In genomic region chr6:48566312-48566711, GRCm38 (mm10) we compare ENCODE assay signal across 10 mouse cellular contexts. TPM values are rescaled to one million over a fixed set of nuclear protein-coding genes. Genes with fewer than 3 reads are reported as not detected.
DNase-seq lines count a peak whose midpoint lies in the region; ATAC-seq and TF ChIP-seq lines count a peak whose summit lies in the region.
"Had no signal": no experiment of that assay in that cellular context is flagged by ENCODE, and none has a peak within 500 bp of the region (broad histone marks: within the 10 kb centered on the region; RNA-seq: fewer than 3 reads in every experiment).

No protein-coding gene starts in this region.

- WGBS in heart, embryonic 16.5 days, result 6% methylated on average over 5 of the region's 5 CpGs
- 23% methylated on average over 5 of the region's 5 CpGs for WGBS in limb, embryonic 14.5 days

- no peak for ATAC-seq in cerebellum, adult (ENCODE audit: insufficient number of reproducible peaks, low FRiP score, low TSS enrichment)
- ATAC-seq in heart, embryonic 16.5 days (replicated peaks; ENCODE audit: extremely low read depth, insufficient read depth, low FRiP score), result peak; percentile 53
- ATAC-seq in limb, embryonic 14.5 days (ENCODE audit: low FRiP score, low read depth), result peak; percentile 72

- H3K4me1 ChIP-seq in heart, embryonic 16.5 days (ENCODE audit: control insufficient read depth, insufficient read depth, low read length), result peaks cover 34% of the 10 kb centered on the region
- H3K4me1 ChIP-seq in limb, embryonic 14.5 days (ENCODE audit: control insufficient read depth, insufficient read depth, low read length), result peaks cover 19% of the 10 kb centered on the region

- H3K27me3 ChIP-seq in heart, embryonic 16.5 days (ENCODE audit: control insufficient read depth, insufficient read depth, low read length), result no peaks in the 10 kb centered on the region
- no peaks in the 10 kb centered on the region for H3K27me3 ChIP-seq in limb, embryonic 14.5 days (ENCODE audit: control insufficient read depth, insufficient read depth, low read length)

- H3K9me3 ChIP-seq in heart, embryonic 16.5 days (replicated peaks; ENCODE audit: control insufficient read depth, low read length), result no peaks in the 10 kb centered on the region
- H3K9me3 ChIP-seq in limb, embryonic 14.5 days (ENCODE audit: control insufficient read depth, low read length), result no peaks in the 10 kb centered on the region

- no peak overlapping the region for H3K4me3 ChIP-seq in heart, embryonic 16.5 days (ENCODE audit: low read length)
- no peak overlapping the region for H3K4me3 ChIP-seq in limb, embryonic 14.5 days (replicated peaks; ENCODE audit: low read length)

- peak overlapping the region; percentile 43 for H3K27ac ChIP-seq in heart, embryonic 16.5 days (ENCODE audit: low read length)
- H3K27ac ChIP-seq in limb, embryonic 14.5 days (replicated peaks; ENCODE audit: low read depth, low read length), result peak overlapping the region; percentile 14; the same call in 1 of the 2 replicates

- peak; percentile 43 for DNase-seq in cerebellum, adult 11 months
- peak; percentile 57 to 62 for DNase-seq in cerebellum, adult 18-20 months
- peak; percentile 63 for DNase-seq in limb, embryonic 14.5 days (ENCODE audit: low spot score)
- DNase-seq in B cell, adult 2 months, result no peak
- no peak for DNase-seq in embryo, embryonic 10 days (ENCODE audit: low spot score)
- no peak for DNase-seq in layer of hippocampus, postnatal 14 days (ENCODE audit: low spot score in 2 of 2)

- TF ChIP-seq POLR2A in limb, embryonic 14.5 days (IDR thresholded peaks at IDR 0.05; ENCODE audit: borderline replicate concordance, extremely low read depth, insufficient read depth, insufficient read length), result no peak

- H3K9ac ChIP-seq in heart, embryonic 16.5 days (ENCODE audit: low read length), result no peak overlapping the region
- no peak overlapping the region for H3K9ac ChIP-seq in limb, embryonic 14.5 days (ENCODE audit: low read depth, low read length, severe bottlenecking)

- H3K4me2 ChIP-seq in heart, embryonic 16.5 days (ENCODE audit: low read depth, low read length), result no peak overlapping the region
- no peak overlapping the region for H3K4me2 ChIP-seq in limb, embryonic 14.5 days (replicated peaks; ENCODE audit: low read depth, low read length, severe bottlenecking)

- no peaks in the 10 kb centered on the region for H3K36me3 ChIP-seq in heart, embryonic 16.5 days (ENCODE audit: control insufficient read depth, insufficient read depth)
- H3K36me3 ChIP-seq in limb, embryonic 14.5 days (ENCODE audit: control insufficient read depth, insufficient read depth, low read length), result peaks cover 12% of the 10 kb centered on the region; the same call in 1 of the 2 replicates

RNA-seq across cellular contexts. Expression of gene Rarres2, which starts 6.3 kb away (rescaled TPM):
- 44.7 and 55.2 TPM in 2 replicates for polyA plus RNA-seq in heart, embryonic 16.5 days (2015; fragmentation: Nextera tagmentation; extraction: Ambion mirVana)
- polyA plus RNA-seq in limb, embryonic 14.5 days (2012; rRNA removed), result 15.2 and 19.7 TPM in 2 replicates
- 16.1 and 21.3 TPM in 2 replicates for polyA plus RNA-seq in limb, embryonic 14.5 days (2014; fragmentation: Nextera tagmentation; extraction: Ambion mirVana)
- 10 to 100 TPM; 14.9 to 23.3 TPM for total RNA-seq in layer of hippocampus, postnatal 14 days (2021)
- total RNA-seq: common myeloid progenitor, adult 5-6 weeks had no signal

RNA-seq across cellular contexts. Expression of gene Lrrc61, which starts 11.7 kb away (rescaled TPM):
- polyA plus RNA-seq in heart, embryonic 16.5 days (2015; fragmentation: Nextera tagmentation; extraction: Ambion mirVana), result 6.7 and 8.2 TPM in 2 replicates
- 17.6 and 18.4 TPM in 2 replicates for polyA plus RNA-seq in limb, embryonic 14.5 days (2012; rRNA removed)
- 5.9 and 6.7 TPM in 2 replicates for polyA plus RNA-seq in limb, embryonic 14.5 days (2014; fragmentation: Nextera tagmentation; extraction: Ambion mirVana)
- 10 to 100 TPM; 29.2 to 30.2 TPM for total RNA-seq in layer of hippocampus, postnatal 14 days (2021)

RNA-seq across cellular contexts. Expression of gene Gm45021, which starts 23.1 kb away (rescaled TPM):
- polyA plus RNA-seq in heart, embryonic 16.5 days (2015; fragmentation: Nextera tagmentation; extraction: Ambion mirVana), result not detected in 2 replicates
- 0.78 TPM in 1 of 2 replicates, not detected in the other for polyA plus RNA-seq in limb, embryonic 14.5 days (2012; rRNA removed)
- 0.94 TPM in 1 of 2 replicates, not detected in the other for polyA plus RNA-seq in limb, embryonic 14.5 days (2014; fragmentation: Nextera tagmentation; extraction: Ambion mirVana)
- total RNA-seq in layer of hippocampus, postnatal 14 days (2021), result not detected
- total RNA-seq: common myeloid progenitor, adult 5-6 weeks had no signal
- polyA plus RNA-seq: C2C12 had no signal

RNA-seq across cellular contexts. Expression of gene Repin1, which starts 27.4 kb away (rescaled TPM):
- 28.6 and 29.8 TPM in 2 replicates for polyA plus RNA-seq in heart, embryonic 16.5 days (2015; fragmentation: Nextera tagmentation; extraction: Ambion mirVana)
- polyA plus RNA-seq in limb, embryonic 14.5 days (2012; rRNA removed), result 35.2 and 55.3 TPM in 2 replicates
- polyA plus RNA-seq in limb, embryonic 14.5 days (2014; fragmentation: Nextera tagmentation; extraction: Ambion mirVana), result 23.3 and 25.7 TPM in 2 replicates
- total RNA-seq in layer of hippocampus, postnatal 14 days (2021), result 10 to 100 TPM; 29.3 to 38.4 TPM

RNA-seq across cellular contexts. Expression of gene Gm44965, which starts 27.4 kb away (rescaled TPM):
- not detected in 2 replicates for polyA plus RNA-seq in heart, embryonic 16.5 days (2015; fragmentation: Nextera tagmentation; extraction: Ambion mirVana)
- not detected in 2 replicates for polyA plus RNA-seq in limb, embryonic 14.5 days (2012; rRNA removed)
- not detected in 2 replicates for polyA plus RNA-seq in limb, embryonic 14.5 days (2014; fragmentation: Nextera tagmentation; extraction: Ambion mirVana)
- total RNA-seq in layer of hippocampus, postnatal 14 days (2021), result not detected
- total RNA-seq: common myeloid progenitor, adult 5-6 weeks had no signal

Comparison
In these comparisons a context has a peak if more than half of its experiments do, and no peak if none do; other contexts are left out.
1. DNase-seq: peak in cerebellum, adult 11 months (single experiment), cerebellum, adult 18-20 months (2 of 2) and limb, embryonic 14.5 days (single experiment); none in B cell, adult 2 months (0 of 2), embryo, embryonic 10 days (single experiment) and layer of hippocampus, postnatal 14 days (0 of 2).